Mouse (Mus musculus) stomach, postnatal 0 days (tissue): ENCODE results near the gene Trim10. TPM values are rescaled to one million over a fixed set of nuclear protein-coding genes. Genes with fewer than 3 reads are reported as not detected.
"Not testable (repeated sequence)": the region's sequence is repeated elsewhere in the genome, so short reads cannot be mapped to it uniquely, and the experiment has no call there.

Experiments
- ATAC-seq: fragments of 200-750 bp; cut with Nextera tagmentation; 2 replicates; pipeline ENCODE4 v1.8.0; 2017; ENCODE audit not compliant: low FRiP score, low TSS enrichment
- DNase-seq: peaks from one replicate; pipeline ENCODE4 v3.0.0-alpha.2; 2016; ENCODE audit warnings: low spot score
- H3K27ac ChIP-seq: fragments of 300-500 bp; sonication (generic); replicated peaks from 2 replicates; pipeline ENCODE4 v1.5.1; 2014; ENCODE audit warnings: mild to moderate bottlenecking, control low read depth
- H3K27me3 ChIP-seq: fragments of 300-500 bp; sonication (generic); 2 replicates; pipeline ENCODE4 v1.6.1; 2014; ENCODE audit warnings: low read length; ENCODE audit not compliant: control insufficient read depth, insufficient read depth
- H3K36me3 ChIP-seq: fragments of 300-500 bp; sonication (generic); 2 replicates; pipeline ENCODE4 v1.6.1; 2014; ENCODE audit warnings: low read length, mixed read lengths; ENCODE audit not compliant: control insufficient read depth, insufficient read depth
- H3K4me1 ChIP-seq: fragments of 300-500 bp; sonication (generic); replicated peaks from 2 replicates; pipeline ENCODE4 v1.6.1; 2014; ENCODE audit warnings: antibody characterized with exemption; ENCODE audit not compliant: control insufficient read depth, insufficient read depth
- H3K4me2 ChIP-seq: fragments of 300-500 bp; sonication (generic); replicated peaks from 2 replicates; pipeline ENCODE4 v1.6.1; 2014; ENCODE audit warnings: low read depth, mild to moderate bottlenecking, control low read depth, moderate library complexity
- H3K4me3 ChIP-seq: fragments of 300-500 bp; sonication (generic); 2 replicates; pipeline ENCODE4 v1.5.1; 2014; ENCODE audit warnings: low read depth, low read length, control low read depth
- H3K9ac ChIP-seq: fragments of 300-500 bp; sonication (generic); 2 replicates; pipeline ENCODE4 v1.6.1; 2014; ENCODE audit warnings: mild to moderate bottlenecking, low read length, control low read depth, mixed read lengths
- H3K9me3 ChIP-seq: fragments of 300-500 bp; sonication (generic); 2 replicates; pipeline ENCODE4 v1.6.1; 2016; ENCODE audit warnings: low read length; ENCODE audit not compliant: control insufficient read depth
- CTCF ChIP-seq: IDR thresholded peaks from 2 replicates; pipeline ENCODE4 v1.5.1; 2016; ENCODE audit warnings: antibody characterized with exemption, low read depth, mild to moderate bottlenecking, moderate library complexity
- EP300 ChIP-seq: optimal IDR thresholded peaks from 2 replicates; pipeline ENCODE3; 2016; ENCODE audit warnings: antibody characterized with exemption
- whole genome bisulfite sequencing: fragments of 180-500 bp; shearing (Covaris S2); extraction: QIAGEN DNeasy Blood & Tissue Kit; methylation state at CpG from one replicate; pipeline ENCODE4 v1.1.7; 2014; 5-methylcytosine and 5-hydroxymethylcytosine counted together
- polyA plus RNA-seq: library from polyadenylated mRNA; unstranded; fragments of >200 nt; fragmentation: Nextera tagmentation; extraction: Ambion mirVana; gene quantifications from 2 replicates; pipeline ENCODE4 v1.2.1, GENCODE M21; 2015

Gene Trim10
- polyA plus RNA-seq, 1 experiment from 2014 or later = 0.32 TPM

GRCm38 (mm10) chr17:36883350-36883749, 14.0 kb downstream of the Trim10 start:
- WGBS = 56% methylated on average over 2 of the region's 2 CpGs
- Histone ChIP-seq H3K4me1 (no peaks in the 10 kb centered on the region), H3K4me3 (no peak overlapping the region), H3K27ac (no peak overlapping the region), H3K9ac (no peak overlapping the region), H3K4me2 (no peak overlapping the region), H3K9me3 (no peaks in the 10 kb centered on the region), H3K36me3 (no peaks in the 10 kb centered on the region), H3K27me3 (no peaks in the 10 kb centered on the region)
- TF ChIP-seq EP300 (no peak), CTCF (no peak)
- ATAC-seq = no peak
- DNase-seq = no peak

- 85% methylated on average over 12 of the region's 12 CpGs for WGBS
- H3K9me3 ChIP-seq = no peaks in the 10 kb centered on the region
- H3K4me3 ChIP-seq = no peak overlapping the region
- H3K27ac ChIP-seq = no peak overlapping the region
- no peak overlapping the region for H3K4me2 ChIP-seq
- no peaks in the 10 kb centered on the region for H3K36me3 ChIP-seq
- H3K27me3 ChIP-seq = no peaks in the 10 kb centered on the region
- TF ChIP-seq CTCF (no peak), EP300 (no peak)
- H3K4me1 ChIP-seq = no peaks in the 10 kb centered on the region
- no peak overlapping the region for H3K9ac ChIP-seq
- DNase-seq = no peak
- peak; percentile 95 for ATAC-seq
Measured at GRCm38 (mm10) chr17:36885132-36885790, 15.9 kb downstream of the Trim10 start.

GRCm38 (mm10) chr17:36890073-36890903, 20.9 kb downstream of the Trim10 start, which contains the start of gene Trim40:
Trim40 (minus strand) TSS chr17:36890123.
- H3K36me3 ChIP-seq = no peaks in the 10 kb centered on the region
- H3K9me3 ChIP-seq = no peaks in the 10 kb centered on the region
- 79% methylated on average over 5 of the region's 5 CpGs for WGBS
- H3K4me1 ChIP-seq = no peaks in the 10 kb centered on the region
- TF ChIP-seq CTCF = no peak
- TF ChIP-seq EP300 = no peak
- no peak within 1 kb of the TSS for H3K27ac ChIP-seq
- DNase-seq (no peak), ATAC-seq (no peak)
- no peak within 1 kb of the TSS for H3K4me3 ChIP-seq
- H3K4me2 ChIP-seq = no peak within 1 kb of the TSS
- no peaks in the 10 kb centered on the region for H3K27me3 ChIP-seq
- no peak within 1 kb of the TSS for H3K9ac ChIP-seq

- not testable (repeated sequence) for H3K4me1 ChIP-seq, H3K36me3 ChIP-seq, DNase-seq, H3K4me3 ChIP-seq, H3K27me3 ChIP-seq, H3K27ac ChIP-seq, H3K4me2 ChIP-seq, H3K9ac ChIP-seq, H3K9me3 ChIP-seq, ATAC-seq
- 84% methylated on average over 1 of the region's 1 CpGs for WGBS
Measured at GRCm38 (mm10) chr17:36891496-36891895, 22.1 kb downstream of the Trim10 start.

- H3K4me3 ChIP-seq = no peak overlapping the region
- no peak overlapping the region for H3K9ac ChIP-seq
- no peaks in the 10 kb centered on the region for H3K36me3 ChIP-seq
- H3K27ac ChIP-seq = no peak overlapping the region
- TF ChIP-seq CTCF (peak; percentile 88), EP300 (no peak)
- no peaks in the 10 kb centered on the region for H3K4me1 ChIP-seq
- WGBS = 3% methylated on average over 2 of the region's 2 CpGs
- ATAC-seq = no peak; the same call in 1 of the 2 replicates
- H3K9me3 ChIP-seq = no peaks in the 10 kb centered on the region
- no peaks in the 10 kb centered on the region for H3K27me3 ChIP-seq
- H3K4me2 ChIP-seq = no peak overlapping the region
- DNase-seq = peak; percentile 58
Measured at GRCm38 (mm10) chr17:36892362-36892761, 23.0 kb downstream of the Trim10 start.

- no peak for DNase-seq
- TF ChIP-seq CTCF (no peak), EP300 (no peak)
Measured at GRCm38 (mm10) chr17:36893387-36893786, 24.0 kb downstream of the Trim10 start.

More at GRCm38 (mm10) chr17:36893387-36893786, 24.0 kb downstream of the Trim10 start:
- Histone ChIP-seq H3K36me3 (no peaks in the 10 kb centered on the region), H3K27me3 (no peaks in the 10 kb centered on the region), H3K9me3 (no peaks in the 10 kb centered on the region), H3K4me1 (no peaks in the 10 kb centered on the region), H3K9ac (no peak overlapping the region), H3K4me2 (no peak overlapping the region), H3K4me3 (no peak overlapping the region), H3K27ac (no peak overlapping the region)
- ATAC-seq = no peak
- WGBS = 49% methylated on average over 5 of the region's 5 CpGs
